Mouse (Mus musculus): ENCODE data around the gene Rph3al. TPM values are rescaled to one million over a fixed set of nuclear protein-coding genes. Genes with fewer than 3 reads are reported as not detected.
A peak's percentile ranks its signal among the peaks of the same experiment; 100 is the strongest.

Gene Rph3al
- 0.31 and 0.43 TPM in 2 replicates for polyA plus RNA-seq (2015; fragmentation: Nextera tagmentation; extraction: Ambion mirVana)

DNA sequence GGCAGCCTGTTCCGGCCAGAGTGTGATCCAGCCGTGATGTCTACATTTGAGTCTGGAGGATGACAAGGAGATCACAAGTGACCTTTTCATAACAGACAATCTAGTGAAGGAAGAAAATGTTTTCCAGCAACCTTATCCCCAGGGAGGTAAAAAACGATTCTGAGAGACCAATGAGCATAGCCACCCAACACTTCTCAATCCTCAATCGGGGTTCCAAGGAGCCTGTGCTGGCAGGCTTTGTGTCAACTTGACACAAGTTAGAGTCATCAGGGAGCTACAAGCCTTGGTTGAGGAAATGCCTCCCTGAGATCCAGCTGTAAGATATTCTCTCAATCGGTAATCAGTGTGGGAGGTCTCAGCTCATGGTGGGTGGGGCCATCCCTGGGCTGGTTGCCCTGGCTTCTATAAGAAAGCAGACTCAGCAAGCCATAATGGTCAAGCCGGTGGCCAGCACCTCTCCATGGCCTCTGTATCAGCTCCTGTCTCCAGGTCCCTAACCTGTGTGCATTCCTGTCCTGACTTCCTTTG, at the start of gene Rph3al:
Gene Rph3al (minus strand): TSS at position 51 of the 528 bp plus-strand sequence.
- 49% methylated on average over 6 of the region's 6 CpGs for WGBS (ENCODE audit: insufficient replicate concordance)
- Histone ChIP-seq H3K36me3 (no peaks in the 10 kb centered on the region), H3K4me1 (replicated peaks) (peaks cover 10% of the 10 kb centered on the region; the same call in 1 of the 2 replicates), H3K4me3 (replicated peaks) (no peak within 1 kb of the TSS), H3K27me3 (no peaks in the 10 kb centered on the region), H3K27ac (no peak within 1 kb of the TSS), H3K9ac (no peak within 1 kb of the TSS), H3K4me2 (no peak within 1 kb of the TSS), H3K9me3 (replicated peaks) (no peaks in the 10 kb centered on the region)
- ATAC-seq (ENCODE audit: low read depth) (no peak), DNase-seq (no peak)

DNA sequence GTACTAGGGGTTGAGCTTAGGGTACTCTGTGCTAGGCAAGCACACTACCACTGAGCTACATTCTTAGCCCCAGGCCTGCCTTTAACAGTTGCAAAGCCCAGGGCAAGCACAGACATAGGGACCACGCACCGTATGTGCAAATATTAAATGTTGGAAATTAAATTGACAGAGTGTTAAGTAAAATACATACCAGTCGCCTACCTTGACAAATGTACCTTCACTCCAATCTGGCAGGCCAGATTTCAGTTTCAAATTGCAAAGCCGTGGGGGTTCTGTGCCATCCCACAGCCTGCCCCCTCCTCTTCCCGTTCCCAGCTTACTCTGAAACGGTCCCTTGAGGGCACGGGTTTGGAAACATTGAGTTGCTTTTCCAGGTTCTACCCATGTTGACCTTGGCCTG, 47.7 kb upstream of the Rph3al start:
- ATAC-seq (ENCODE audit: low read depth) (no peak), DNase-seq (no peak)
- no peaks in the 10 kb centered on the region for H3K4me1 ChIP-seq (replicated peaks)
- no peak overlapping the region for H3K27ac ChIP-seq
- H3K27me3 ChIP-seq: peaks cover 4% of the 10 kb centered on the region; the same call in 1 of the 2 replicates
- H3K9ac ChIP-seq: no peak overlapping the region
- WGBS (ENCODE audit: insufficient replicate concordance): 63% methylated on average over 7 of the region's 7 CpGs
- H3K4me2 ChIP-seq: no peak overlapping the region
- H3K4me3 ChIP-seq (replicated peaks): no peak overlapping the region
- H3K36me3 ChIP-seq: no peaks in the 10 kb centered on the region
- H3K9me3 ChIP-seq (replicated peaks): no peaks in the 10 kb centered on the region

DNA sequence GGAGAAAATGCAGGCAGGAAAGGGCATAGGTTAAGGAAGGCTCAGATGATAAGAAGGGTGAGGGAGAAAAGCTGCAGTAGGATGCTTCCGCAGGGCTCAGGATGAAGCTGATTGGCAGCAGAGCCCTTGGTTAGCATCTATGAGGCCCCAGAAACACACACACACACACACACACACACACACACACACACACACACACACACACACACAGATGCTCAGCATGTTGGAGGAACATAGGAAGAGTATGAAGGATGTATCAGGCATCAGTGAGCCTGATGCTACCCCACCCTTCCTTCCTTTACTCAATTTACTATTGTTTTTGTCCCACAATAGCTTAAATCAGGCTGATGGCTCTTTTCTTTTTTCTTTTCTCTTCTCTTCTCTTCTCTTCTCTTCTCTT, 46.4 kb upstream of the Rph3al start:
- Histone ChIP-seq H3K27ac (no peak overlapping the region), H3K4me2 (no peak overlapping the region), H3K27me3 (peaks cover 4% of the 10 kb centered on the region; the same call in 1 of the 2 replicates), H3K36me3 (no peaks in the 10 kb centered on the region), H3K4me1 (replicated peaks) (no peaks in the 10 kb centered on the region), H3K4me3 (replicated peaks) (no peak overlapping the region), H3K9ac (no peak overlapping the region), H3K9me3 (replicated peaks) (no peaks in the 10 kb centered on the region)
- DNase-seq (no peak), ATAC-seq (ENCODE audit: low read depth) (no peak)
- WGBS (ENCODE audit: insufficient replicate concordance): 55% methylated on average over 1 of the region's 1 CpGs

DNA sequence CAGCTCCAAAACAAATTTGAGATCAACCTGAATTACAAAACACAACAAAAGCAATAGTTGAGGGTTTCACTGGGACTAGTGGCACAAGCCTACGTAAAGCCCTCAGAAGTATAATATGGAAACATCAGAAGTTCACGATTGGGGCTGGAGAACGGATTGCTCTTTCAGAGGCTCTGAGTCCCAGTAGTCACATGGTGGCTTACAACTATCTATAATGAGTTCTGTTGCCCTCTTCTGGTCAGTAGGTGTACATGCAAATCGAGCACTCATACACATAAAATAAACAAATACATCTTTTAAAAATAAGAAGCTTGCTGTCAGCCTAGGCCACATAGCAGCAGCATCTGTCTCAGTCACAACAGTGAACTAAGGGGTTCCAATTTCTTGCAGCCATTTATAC, 45.0 kb upstream of the Rph3al start:
- H3K27me3 ChIP-seq: peaks cover 4% of the 10 kb centered on the region; the same call in 1 of the 2 replicates
- no peaks in the 10 kb centered on the region for H3K36me3 ChIP-seq
- H3K27ac ChIP-seq: no peak overlapping the region
- H3K4me1 ChIP-seq (replicated peaks): no peaks in the 10 kb centered on the region
- WGBS (ENCODE audit: insufficient replicate concordance): 52% methylated on average over 4 of the region's 4 CpGs
- no peak overlapping the region for H3K9ac ChIP-seq
- no peak overlapping the region for H3K4me3 ChIP-seq (replicated peaks)
- H3K9me3 ChIP-seq (replicated peaks): no peaks in the 10 kb centered on the region
- DNase-seq (no peak), ATAC-seq (ENCODE audit: low read depth) (no peak)
- H3K4me2 ChIP-seq: no peak overlapping the region

DNA sequence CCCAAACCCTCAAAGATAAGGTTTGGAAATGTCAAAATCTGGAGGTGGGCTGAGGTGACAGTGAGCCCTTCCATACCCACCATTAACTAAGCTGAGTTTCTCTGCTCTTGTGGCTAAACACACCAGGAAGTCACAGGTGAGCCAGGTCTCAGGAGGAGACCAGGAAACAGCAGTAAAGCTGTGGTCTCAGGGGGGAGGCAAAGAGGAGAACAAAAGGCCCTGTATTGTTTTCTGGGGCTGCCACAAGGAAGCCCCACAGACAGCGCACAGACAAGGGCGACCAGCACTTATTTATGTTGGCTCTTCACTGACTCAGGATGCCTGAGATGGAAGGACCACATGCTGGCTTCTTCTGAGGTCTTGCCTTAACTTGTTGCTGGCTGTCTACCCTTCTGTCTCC, 42.2 kb upstream of the Rph3al start:
- no peaks in the 10 kb centered on the region for H3K27me3 ChIP-seq
- H3K9ac ChIP-seq: no peak overlapping the region
- ATAC-seq (ENCODE audit: low read depth) (no peak), DNase-seq (no peak)
- H3K27ac ChIP-seq: no peak overlapping the region
- 0 out of 2 replicates have a peak, but pooled peaks cover 2% of the 10 kb centered on the region for H3K4me1 ChIP-seq (replicated peaks)
- H3K9me3 ChIP-seq (replicated peaks): no peaks in the 10 kb centered on the region
- WGBS (ENCODE audit: insufficient replicate concordance): 43% methylated on average over 2 of the region's 2 CpGs
- H3K4me3 ChIP-seq (replicated peaks): no peak overlapping the region
- no peak overlapping the region for H3K4me2 ChIP-seq
- H3K36me3 ChIP-seq: no peaks in the 10 kb centered on the region

DNA sequence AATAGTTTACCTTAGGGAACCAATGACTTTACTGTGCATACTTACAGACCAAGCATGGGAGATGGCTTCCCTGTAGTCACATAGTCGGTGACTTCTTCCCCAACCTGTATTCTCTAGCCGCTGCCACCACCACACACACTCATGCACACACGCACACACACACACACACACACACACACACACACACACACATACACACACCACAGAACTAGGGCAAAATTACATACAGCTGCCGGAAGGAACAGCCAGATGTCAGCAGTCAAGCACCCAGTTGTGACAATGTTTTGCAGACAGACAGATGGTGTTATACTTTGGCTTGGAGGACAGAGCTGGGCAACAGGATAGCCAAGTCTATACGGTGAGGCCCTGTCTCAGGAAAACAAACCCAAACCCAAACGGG, 39.8 kb upstream of the Rph3al start:
- no peak for ATAC-seq (ENCODE audit: low read depth)
- no peaks in the 10 kb centered on the region for H3K9me3 ChIP-seq (replicated peaks)
- H3K36me3 ChIP-seq: no peaks in the 10 kb centered on the region
- H3K4me1 ChIP-seq (replicated peaks): 0 out of 2 replicates have a peak, but pooled peaks cover 2% of the 10 kb centered on the region
- no peak overlapping the region for H3K27ac ChIP-seq
- no peak overlapping the region for H3K4me2 ChIP-seq
- H3K4me3 ChIP-seq (replicated peaks): no peak overlapping the region
- 62% methylated on average over 6 of the region's 6 CpGs for WGBS (ENCODE audit: insufficient replicate concordance)
- H3K9ac ChIP-seq: no peak overlapping the region
- DNase-seq: no peak
- H3K27me3 ChIP-seq: no peaks in the 10 kb centered on the region

DNA sequence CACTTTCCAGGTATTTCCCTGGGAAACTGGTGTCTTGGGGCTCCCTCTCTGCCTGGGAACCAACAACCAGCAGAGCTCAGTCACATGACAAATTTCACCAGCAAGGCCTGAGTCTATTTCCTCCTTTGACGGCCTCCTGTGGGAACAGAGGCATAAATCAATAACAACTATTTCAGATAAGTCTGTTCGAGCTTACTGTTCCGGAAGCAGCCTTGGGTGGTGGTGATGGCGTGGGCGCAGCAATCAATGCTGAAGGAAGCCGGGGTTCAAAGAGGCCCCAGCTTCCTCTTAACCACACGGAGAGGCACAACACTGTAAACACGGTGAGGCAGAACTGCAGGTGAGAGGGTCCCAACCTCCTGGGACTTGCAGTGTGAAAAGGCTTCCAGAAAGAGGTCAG, 38.5 kb upstream of the Rph3al start:
- 0 out of 2 replicates have a peak overlapping the region, but pooled peaks have one; percentile 4 for H3K27ac ChIP-seq
- no peak for ATAC-seq (ENCODE audit: low read depth)
- H3K4me1 ChIP-seq (replicated peaks): 0 out of 2 replicates have a peak, but pooled peaks cover 2% of the 10 kb centered on the region
- H3K36me3 ChIP-seq: no peaks in the 10 kb centered on the region
- no peak overlapping the region for H3K4me2 ChIP-seq
- 5% methylated on average over 8 of the region's 8 CpGs for WGBS (ENCODE audit: insufficient replicate concordance)
- no peak for DNase-seq
- H3K4me3 ChIP-seq (replicated peaks): no peak overlapping the region
- no peak overlapping the region for H3K9ac ChIP-seq
- 0 out of 2 replicates have a peak, but pooled peaks cover 5% of the 10 kb centered on the region for H3K27me3 ChIP-seq
- no peaks in the 10 kb centered on the region for H3K9me3 ChIP-seq (replicated peaks)

DNA sequence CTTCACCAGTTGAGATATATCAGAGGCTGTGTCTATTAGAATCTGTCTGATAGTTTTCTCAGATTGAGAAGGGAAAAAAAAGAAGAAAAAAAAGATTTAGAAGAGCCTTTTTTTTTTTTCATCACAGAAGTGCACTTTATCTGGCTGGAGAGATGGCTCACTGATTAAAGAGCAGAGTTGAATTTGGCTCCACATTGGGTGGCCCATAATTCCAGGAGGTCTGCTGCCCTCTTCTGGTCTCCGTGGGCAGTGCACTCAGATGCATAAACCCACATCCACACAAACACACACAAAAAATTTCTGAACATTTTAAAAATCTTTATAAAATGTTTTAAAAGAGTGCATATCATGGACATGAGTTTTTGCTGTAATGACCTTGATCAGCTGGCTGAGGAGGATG, 35.8 kb upstream of the Rph3al start:
- DNase-seq (no peak), ATAC-seq (ENCODE audit: low read depth) (no peak)
- Histone ChIP-seq H3K27me3 (0 out of 2 replicates have a peak, but pooled peaks cover 7% of the 10 kb centered on the region), H3K9ac (no peak overlapping the region), H3K4me2 (no peak overlapping the region), H3K4me1 (replicated peaks) (0 out of 2 replicates have a peak, but pooled peaks cover 2% of the 10 kb centered on the region), H3K4me3 (replicated peaks) (no peak overlapping the region), H3K9me3 (replicated peaks) (no peaks in the 10 kb centered on the region), H3K36me3 (no peaks in the 10 kb centered on the region), H3K27ac (no peak overlapping the region)
- WGBS (ENCODE audit: insufficient replicate concordance): 58% methylated on average over 1 of the region's 1 CpGs

DNA sequence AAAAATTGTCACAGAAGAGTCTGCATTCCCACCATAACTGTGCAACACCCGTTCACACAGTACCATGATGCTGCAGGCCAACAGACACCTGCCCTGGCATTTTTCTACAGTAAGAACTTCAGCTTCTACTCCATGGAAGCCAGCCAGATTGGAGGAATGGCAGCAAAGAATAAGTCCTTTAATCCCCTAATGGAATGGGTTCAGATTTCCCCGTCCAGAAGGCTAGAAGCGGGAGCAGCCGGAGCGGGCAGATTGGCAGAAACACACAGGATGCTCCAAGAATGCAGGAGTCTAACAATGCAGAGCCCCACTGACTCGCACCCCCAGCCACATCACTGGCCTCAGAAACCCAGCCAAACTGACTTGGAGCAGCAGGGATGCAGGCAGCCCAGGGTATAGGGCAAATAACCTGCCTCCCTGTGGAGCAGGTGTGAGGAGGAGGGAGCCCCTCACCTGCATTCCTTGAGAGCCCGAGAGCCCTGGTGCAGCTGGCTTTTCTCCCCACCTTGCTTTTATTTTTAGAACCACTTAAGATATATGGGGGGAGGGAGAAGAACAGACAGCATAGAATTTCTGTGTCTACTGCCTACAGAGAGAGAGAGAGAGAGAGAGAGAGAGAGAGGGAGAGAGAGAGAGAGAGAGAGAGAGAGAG, 34.8 kb upstream of the Rph3al start:
- Histone ChIP-seq H3K4me1 (replicated peaks) (0 out of 2 replicates have a peak, but pooled peaks cover 2% of the 10 kb centered on the region), H3K36me3 (no peaks in the 10 kb centered on the region), H3K4me2 (no peak overlapping the region), H3K9me3 (replicated peaks) (no peaks in the 10 kb centered on the region), H3K4me3 (replicated peaks) (no peak overlapping the region), H3K27ac (no peak overlapping the region), H3K9ac (no peak overlapping the region), H3K27me3 (peaks cover 17% of the 10 kb centered on the region)
- DNase-seq: no peak
- 33% methylated on average over 7 of the region's 7 CpGs for WGBS (ENCODE audit: insufficient replicate concordance)
- ATAC-seq (ENCODE audit: low read depth): no peak

DNA sequence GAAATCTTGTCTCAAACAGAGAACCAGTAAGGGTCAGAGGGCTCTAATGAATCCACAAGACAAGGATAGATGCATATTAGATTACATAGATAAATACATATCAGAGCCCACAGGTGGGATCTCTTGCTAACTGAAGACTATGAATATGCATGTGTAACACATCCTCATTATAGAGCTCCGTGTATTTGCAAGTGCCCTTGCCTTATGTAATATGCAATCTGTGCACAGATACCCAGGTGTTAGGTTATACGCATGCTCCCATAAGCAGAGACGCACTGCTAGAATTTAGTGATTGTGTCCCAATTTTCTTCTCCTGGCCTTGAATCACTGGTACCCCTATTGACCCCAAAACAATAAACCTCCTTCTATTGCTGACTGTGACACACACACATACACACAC, 34.0 kb upstream of the Rph3al start:
- H3K27me3 ChIP-seq: peaks cover 25% of the 10 kb centered on the region
- 71% methylated on average over 3 of the region's 3 CpGs for WGBS (ENCODE audit: insufficient replicate concordance)
- ATAC-seq (ENCODE audit: low read depth): no peak

DNA sequence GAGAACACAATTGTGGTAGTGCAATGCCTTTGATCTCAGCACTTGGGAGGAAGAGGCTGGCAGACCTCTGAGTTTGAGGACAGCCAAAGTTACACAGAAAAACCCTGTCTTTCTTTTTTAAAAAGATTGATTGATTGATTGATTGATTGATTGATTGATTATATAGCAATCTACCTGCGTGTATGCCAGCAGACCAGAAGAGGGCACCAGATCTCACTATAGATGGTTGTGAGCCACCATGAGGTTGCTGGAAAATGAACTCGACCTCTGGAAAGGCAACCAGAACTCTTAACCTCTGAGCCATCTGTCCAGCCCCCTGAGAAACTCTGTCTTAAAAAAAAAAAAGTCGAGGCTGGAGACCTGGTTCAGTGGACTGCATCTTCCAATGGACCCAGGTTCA, 32.4 kb upstream of the Rph3al start:
- DNase-seq (no peak), ATAC-seq (ENCODE audit: low read depth) (no peak)
- Histone ChIP-seq H3K27me3 (peaks cover 41% of the 10 kb centered on the region), H3K4me3 (replicated peaks) (no peak overlapping the region), H3K9me3 (replicated peaks) (no peaks in the 10 kb centered on the region), H3K27ac (no peak overlapping the region), H3K9ac (no peak overlapping the region), H3K4me2 (no peak overlapping the region), H3K36me3 (no peaks in the 10 kb centered on the region), H3K4me1 (replicated peaks) (peaks cover 11% of the 10 kb centered on the region)
- WGBS (ENCODE audit: insufficient replicate concordance): 11% methylated on average over 3 of the region's 3 CpGs

More for the DNA sequence above, 34.0 kb upstream of the Rph3al start:
- no peak overlapping the region for H3K27ac ChIP-seq
- H3K4me3 ChIP-seq (replicated peaks): no peak overlapping the region
- H3K9me3 ChIP-seq (replicated peaks): no peaks in the 10 kb centered on the region
- no peak overlapping the region for H3K9ac ChIP-seq
- no peak overlapping the region for H3K4me2 ChIP-seq
- 0 out of 2 replicates have a peak, but pooled peaks cover 2% of the 10 kb centered on the region for H3K4me1 ChIP-seq (replicated peaks)
- no peaks in the 10 kb centered on the region for H3K36me3 ChIP-seq
- no peak for DNase-seq

DNA sequence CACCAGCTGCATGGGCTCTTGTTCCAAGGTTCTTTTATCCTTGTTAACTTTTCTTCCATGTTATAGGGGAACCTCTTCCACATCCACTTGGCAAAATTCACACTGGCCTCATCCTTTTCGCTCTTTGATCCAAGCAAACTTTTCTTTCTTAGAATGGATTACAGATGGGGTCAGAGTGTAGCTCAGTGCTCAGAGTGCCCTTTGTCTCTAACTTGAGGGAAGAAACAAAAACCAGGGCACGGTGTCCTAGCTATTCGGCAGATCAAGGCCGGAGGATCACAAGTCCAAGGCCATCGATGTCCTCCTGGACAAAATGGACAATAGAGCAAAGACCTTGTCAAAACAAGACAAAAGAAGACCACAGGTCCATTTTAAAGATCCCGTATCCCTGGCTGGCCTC, 30.5 kb upstream of the Rph3al start:
- Histone ChIP-seq H3K27ac (no peak overlapping the region), H3K4me3 (replicated peaks) (no peak overlapping the region), H3K4me1 (replicated peaks) (peaks cover 11% of the 10 kb centered on the region), H3K36me3 (no peaks in the 10 kb centered on the region), H3K27me3 (peaks cover 60% of the 10 kb centered on the region), H3K4me2 (no peak overlapping the region), H3K9me3 (replicated peaks) (no peaks in the 10 kb centered on the region), H3K9ac (no peak overlapping the region)
- DNase-seq (no peak), ATAC-seq (ENCODE audit: low read depth) (no peak)
- WGBS (ENCODE audit: insufficient replicate concordance): 70% methylated on average over 6 of the region's 6 CpGs
